Mouse (Mus musculus): ENCODE results near the gene Slc25a34.

DNA sequence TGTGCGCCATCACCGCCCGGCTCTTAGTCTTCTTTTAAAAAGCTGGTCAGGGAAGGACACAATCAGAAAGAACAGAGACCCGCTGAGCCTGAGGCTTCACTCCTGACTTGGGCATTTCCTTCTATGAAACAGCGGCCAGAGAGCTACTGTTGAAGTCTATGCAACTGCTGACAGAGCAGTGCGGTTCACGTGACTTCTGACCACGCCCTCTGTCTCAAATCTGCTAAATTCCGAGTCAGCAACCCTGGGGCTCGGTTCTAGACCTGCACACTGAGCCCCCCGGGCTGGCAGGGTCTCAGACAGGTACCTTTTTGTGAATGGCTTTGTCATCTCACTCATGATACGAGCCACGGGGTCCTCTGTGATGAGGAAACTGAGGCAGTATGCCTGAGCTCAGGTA lies 48.7 kb upstream of the Slc25a34 start:
- TF ChIP-seq CTCF (IDR thresholded peaks at IDR 0.05; ENCODE audit: control insufficient read depth, insufficient read depth, insufficient read length) (no peak), MYOD1 (IDR thresholded peaks at IDR 0.05; ENCODE audit: control insufficient read depth, insufficient read length, low read depth) (no peak), FOSL1 (IDR thresholded peaks at IDR 0.05; ENCODE audit: insufficient read depth, low read length, poor library complexity, severe bottlenecking) (no peak), USF1 (IDR thresholded peaks at IDR 0.05; ENCODE audit: low read depth) (no peak), CEBPB (IDR thresholded peaks at IDR 0.05; ENCODE audit: low read depth) (no peak), MAX (IDR thresholded peaks at IDR 0.05) (no peak), MYOG (IDR thresholded peaks at IDR 0.05; ENCODE audit: control insufficient read depth, extremely low read depth, insufficient read length) (no peak)
